In the genomic region with DNA sequence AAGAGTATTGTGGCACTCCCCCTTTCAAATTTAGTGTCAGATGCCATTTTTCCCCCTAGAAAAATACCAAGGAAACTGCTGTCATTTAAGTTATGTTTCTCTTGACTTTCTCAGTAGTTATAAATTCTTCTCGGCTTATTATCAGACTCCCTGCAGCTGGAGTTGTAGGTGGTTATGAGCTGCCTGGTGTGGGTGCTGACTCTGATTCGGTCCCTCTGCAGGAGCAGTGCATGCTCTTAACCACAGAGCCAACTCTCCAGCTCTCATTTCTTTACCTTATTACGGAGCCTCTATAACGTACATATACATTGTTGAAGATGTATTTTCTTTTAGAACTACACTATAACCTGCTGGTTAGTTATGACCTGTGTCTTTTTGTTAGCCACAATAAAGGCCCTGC, we compare ENCODE assay signal across 30 mouse cellular contexts. TPM values are rescaled to one million over a fixed set of nuclear protein-coding genes. Genes with fewer than 3 reads are reported as not detected.
"Had no signal": no experiment of that assay in that cellular context is flagged by ENCODE, and none has a peak within 500 bp of the region (broad histone marks: within the 10 kb centered on the region; RNA-seq: fewer than 3 reads in every experiment).

No protein-coding gene starts in this region.

- H3K4me1 ChIP-seq: embryonic facial prominence, embryonic 10.5 days; embryonic facial prominence, embryonic 12.5 days; embryonic facial prominence, embryonic 13.5 days; embryonic facial prominence, embryonic 15.5 days; forebrain, embryonic 10.5 days; forebrain, embryonic 12.5 days; forebrain, embryonic 13.5 days; forebrain, embryonic 15.5 days had no signal

- H3K4me3 ChIP-seq: embryonic facial prominence, embryonic 10.5 days; embryonic facial prominence, embryonic 12.5 days; embryonic facial prominence, embryonic 13.5 days; embryonic facial prominence, embryonic 15.5 days; erythroblast, embryonic 14.5 days; forebrain, embryonic 10.5 days; forebrain, embryonic 12.5 days; forebrain, embryonic 13.5 days; forebrain, embryonic 15.5 days; gastrocnemius, adult 2 months had no signal

- H3K27ac ChIP-seq: embryonic facial prominence, embryonic 10.5 days; embryonic facial prominence, embryonic 12.5 days; embryonic facial prominence, embryonic 13.5 days; embryonic facial prominence, embryonic 15.5 days; forebrain, embryonic 10.5 days; forebrain, embryonic 12.5 days; forebrain, embryonic 13.5 days; forebrain, embryonic 15.5 days; gastrocnemius, adult 2 months had no signal

- DNase-seq: cerebellum, adult 18-20 months; cerebellum, adult 2 months; cerebellum, adult 8-10 months; cerebellum, adult 9-10 months; cerebellum, adult 9-11 months; cerebellum, postnatal 10 days; cerebellum, postnatal 14 days; cerebellum, postnatal 25 days; cerebellum, postnatal 36 days; embryo, embryonic 11 days; forebrain, postnatal 0 days; gastrocnemius, adult 2 months; gastrocnemius, postnatal 10 days; gastrocnemius, postnatal 14 days; gastrocnemius, postnatal 25 days; gastrocnemius, postnatal 36 days; heart, adult 11 months; heart, adult 18-20 months had no signal

- H3K9ac ChIP-seq: embryonic facial prominence, embryonic 12.5 days; embryonic facial prominence, embryonic 13.5 days; embryonic facial prominence, embryonic 15.5 days; forebrain, embryonic 12.5 days; forebrain, embryonic 13.5 days; forebrain, embryonic 15.5 days; forebrain, postnatal 0 days had no signal

- H3K4me2 ChIP-seq: embryonic facial prominence, embryonic 12.5 days; embryonic facial prominence, embryonic 13.5 days; embryonic facial prominence, embryonic 15.5 days; forebrain, embryonic 12.5 days; forebrain, embryonic 13.5 days; forebrain, embryonic 15.5 days had no signal

- H3K27me3 ChIP-seq: embryonic facial prominence, embryonic 12.5 days; embryonic facial prominence, embryonic 13.5 days; embryonic facial prominence, embryonic 15.5 days; forebrain, embryonic 12.5 days; forebrain, embryonic 13.5 days; forebrain, embryonic 15.5 days had no signal

- H3K36me3 ChIP-seq: embryonic facial prominence, embryonic 10.5 days; embryonic facial prominence, embryonic 12.5 days; embryonic facial prominence, embryonic 13.5 days; embryonic facial prominence, embryonic 15.5 days; forebrain, embryonic 10.5 days; forebrain, embryonic 12.5 days; forebrain, embryonic 15.5 days had no signal

- ATAC-seq: forebrain, embryonic 13.5 days; forebrain, embryonic 14.5 days; forebrain, embryonic 15.5 days; forebrain, embryonic 16.5 days; forebrain, postnatal 0 days had no signal

- H3K9me3 ChIP-seq: embryonic facial prominence, embryonic 10.5 days; embryonic facial prominence, embryonic 12.5 days; embryonic facial prominence, embryonic 13.5 days; embryonic facial prominence, embryonic 15.5 days; forebrain, embryonic 10.5 days; forebrain, embryonic 12.5 days; forebrain, embryonic 13.5 days; forebrain, embryonic 15.5 days had no signal

RNA-seq across cellular contexts. Expression of gene Cdnf, which starts 9.7 kb away (rescaled TPM):
- polyA plus RNA-seq: embryonic facial prominence, embryonic 11.5 days; erythroblast, embryonic 14.5 days had no signal
